Mouse (Mus musculus) liver, embryonic 16.5 days (tissue): Measurements from ENCODE around the gene Dst. TPM values are rescaled to one million over a fixed set of nuclear protein-coding genes. Genes with fewer than 3 reads are reported as not detected.

Experiments used
- ATAC-seq: fragments of 200-750 bp; cut with Nextera tagmentation; 2 replicates; pipeline ENCODE4 v1.8.0; 2017; ENCODE audit warnings: low read depth, mild to moderate bottlenecking, moderate number of reproducible peaks, moderate library complexity
- H3K27ac ChIP-seq: fragments of 300-500 bp; sonication (generic); 2 replicates; pipeline ENCODE4 v1.5.1; 2014; ENCODE audit warnings: mild to moderate bottlenecking, low read length
- H3K27me3 ChIP-seq: fragments of 300-500 bp; sonication (generic); 2 replicates; pipeline ENCODE4 v1.6.1; 2014; ENCODE audit warnings: low read depth, low read length, mixed read lengths; ENCODE audit not compliant: control insufficient read depth, insufficient read depth
- H3K36me3 ChIP-seq: fragments of 300-500 bp; sonication (generic); 2 replicates; pipeline ENCODE4 v1.6.1; 2014; ENCODE audit warnings: mild to moderate bottlenecking; ENCODE audit not compliant: control insufficient read depth, insufficient read depth
- H3K4me1 ChIP-seq: fragments of 300-500 bp; sonication (generic); 2 replicates; pipeline ENCODE4 v1.6.1; 2014; ENCODE audit warnings: low read depth, low read length, mixed read lengths; ENCODE audit not compliant: control insufficient read depth
- H3K4me2 ChIP-seq: fragments of 300-500 bp; sonication (generic); 2 replicates; pipeline ENCODE4 v1.6.1; 2014; ENCODE audit warnings: low read depth, low read length, mixed read lengths
- H3K4me3 ChIP-seq: fragments of 300-500 bp; sonication (generic); 2 replicates; pipeline ENCODE4 v1.5.1; 2014; ENCODE audit warnings: low read depth, mild to moderate bottlenecking, low read length
- H3K9ac ChIP-seq: fragments of 300-500 bp; sonication (generic); 2 replicates; pipeline ENCODE4 v1.6.1; 2014; ENCODE audit warnings: low read depth, low read length
- H3K9me3 ChIP-seq: fragments of 300-500 bp; sonication (generic); replicated peaks from 2 replicates; pipeline ENCODE4 v1.6.1; 2016; ENCODE audit warnings: low read length; ENCODE audit not compliant: control insufficient read depth
- WGBS: fragments of 180-500 bp; shearing (Covaris S2); extraction: QIAGEN DNeasy Blood & Tissue Kit; methylation state at CpG from one replicate; pipeline ENCODE4 v1.1.7; 2014; ENCODE audit not compliant: insufficient replicate concordance; 5-methylcytosine and 5-hydroxymethylcytosine counted together
- polyA plus RNA-seq: library from polyadenylated mRNA; unstranded; fragments of >200 nt; fragmentation: Nextera tagmentation; extraction: Ambion mirVana; gene quantifications from 2 replicates; pipeline ENCODE4 v1.2.1, GENCODE M21; 2015

Gene Dst
- polyA plus RNA-seq, 1 experiment from 2014 or later = 8.0 TPM

DNA sequence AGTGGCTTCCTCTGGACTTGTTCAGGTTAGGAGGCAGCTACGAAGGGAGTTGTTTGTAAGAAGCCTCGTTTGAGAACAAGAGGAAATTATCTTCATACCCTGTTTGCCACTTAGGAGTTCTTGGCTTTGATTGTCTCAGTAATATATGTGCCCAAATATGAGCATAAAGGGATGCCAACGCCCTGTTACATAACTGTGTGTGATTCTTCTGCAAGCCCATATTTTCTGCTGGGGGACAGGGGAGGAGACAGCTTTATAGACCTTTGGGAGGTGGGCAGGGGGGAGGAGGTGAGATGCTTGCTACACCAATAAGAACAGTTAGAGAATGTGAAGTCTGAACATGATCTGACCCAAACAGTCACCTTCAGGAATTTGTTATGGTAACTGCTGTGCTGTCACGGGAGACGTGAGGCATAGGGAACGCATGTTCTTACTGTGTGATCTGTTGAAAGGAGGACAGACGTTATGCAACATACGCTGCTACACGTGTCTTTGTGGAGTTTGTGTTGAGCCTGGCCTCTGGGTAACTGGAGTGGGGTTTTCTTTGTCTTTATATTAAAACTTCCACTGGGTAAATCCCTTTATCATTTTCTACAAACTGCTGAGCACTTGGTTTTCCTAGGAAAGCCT lies 235.0 kb downstream of the Dst start:
- 56% methylated on average over 9 of the region's 9 CpGs for WGBS
- no peaks in the 10 kb centered on the region for H3K9me3 ChIP-seq
- no peak overlapping the region for H3K27ac ChIP-seq
- H3K9ac ChIP-seq = no peak overlapping the region
- no peak overlapping the region for H3K4me3 ChIP-seq
- no peaks in the 10 kb centered on the region for H3K36me3 ChIP-seq
- H3K27me3 ChIP-seq = no peaks in the 10 kb centered on the region
- H3K4me1 ChIP-seq = no peaks in the 10 kb centered on the region
- ATAC-seq = peak; percentile 32; the same call in 1 of the 2 replicates
- no peak overlapping the region for H3K4me2 ChIP-seq

DNA sequence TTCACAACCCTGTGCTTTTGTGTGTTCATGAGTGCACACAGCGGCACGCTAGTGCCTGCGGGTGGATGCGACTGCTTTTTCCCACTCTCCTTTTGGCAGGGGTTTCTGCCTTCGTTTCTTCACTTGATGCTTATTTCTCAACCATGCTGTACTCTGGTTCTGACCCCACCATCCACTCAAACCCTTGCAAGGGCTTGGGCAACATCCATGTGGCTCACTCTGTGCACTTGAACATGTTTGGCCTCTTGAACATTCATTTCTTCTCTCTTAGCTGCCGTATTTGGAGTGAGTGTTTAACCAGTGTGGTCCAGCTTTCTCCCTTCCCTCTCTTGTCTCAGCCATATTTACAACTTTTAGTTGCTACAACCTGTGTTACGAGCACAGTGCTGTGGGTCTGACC lies 236.8 kb downstream of the Dst start:
- Histone ChIP-seq H3K4me1 (no peaks in the 10 kb centered on the region), H3K27ac (no peak overlapping the region), H3K4me3 (no peak overlapping the region), H3K9ac (no peak overlapping the region), H3K4me2 (no peak overlapping the region), H3K27me3 (no peaks in the 10 kb centered on the region), H3K9me3 (no peaks in the 10 kb centered on the region), H3K36me3 (no peaks in the 10 kb centered on the region)
- WGBS = 63% methylated on average over 7 of the region's 7 CpGs
- no peak for ATAC-seq

DNA sequence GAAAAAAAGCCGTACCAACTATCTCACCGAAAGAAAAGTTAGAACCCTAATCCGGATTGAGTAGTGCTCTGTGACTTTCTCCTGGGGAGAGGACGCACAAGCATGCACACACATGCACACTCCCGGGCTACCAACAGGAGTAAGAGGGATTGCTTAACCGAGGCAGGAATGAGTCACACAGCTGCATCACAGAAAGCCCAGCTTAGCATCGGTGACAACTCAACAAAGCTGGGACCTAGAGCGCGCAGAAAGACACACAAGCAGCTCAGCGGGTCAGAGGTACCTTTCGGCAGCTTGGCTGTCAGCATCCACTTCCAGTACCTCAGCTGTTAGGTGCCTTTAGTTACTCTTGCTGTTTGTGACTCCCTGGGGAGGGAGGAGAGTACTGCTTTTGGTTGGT lies 240.0 kb downstream of the Dst start:
- WGBS = 76% methylated on average over 11 of the region's 11 CpGs
- H3K27me3 ChIP-seq = no peaks in the 10 kb centered on the region
- ATAC-seq = no peak

DNA sequence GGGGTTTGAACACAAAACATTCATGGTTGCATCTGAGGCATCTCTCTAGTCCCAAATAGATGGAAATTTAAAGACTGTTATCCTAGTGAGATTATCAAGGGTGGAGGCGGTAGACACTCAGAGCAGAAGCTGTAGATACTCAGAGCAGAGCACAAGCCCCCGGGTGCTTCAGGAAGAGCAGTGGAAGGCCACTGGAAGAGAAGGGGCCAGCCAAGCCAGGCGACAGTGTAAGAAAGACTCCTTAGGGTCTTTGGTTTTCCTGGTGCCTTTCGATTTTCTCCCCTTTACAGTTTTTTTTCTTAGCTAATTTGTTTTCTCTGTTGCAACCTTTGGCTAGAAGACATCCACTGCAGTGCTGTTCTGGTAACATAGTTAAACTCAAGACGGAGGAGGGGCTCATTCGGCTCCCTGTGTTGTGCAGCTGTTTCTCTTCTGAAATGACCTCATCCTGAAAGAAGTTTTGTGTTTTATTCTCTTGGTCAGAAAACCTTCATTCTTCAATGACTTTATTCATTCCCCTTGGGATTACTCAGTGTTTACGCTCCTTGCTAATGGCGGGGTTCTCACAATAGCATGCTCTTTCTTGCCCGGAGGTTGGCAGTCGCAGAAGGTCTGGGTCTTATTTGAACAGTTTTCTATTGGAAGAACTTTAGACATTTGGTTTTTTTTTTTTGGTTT lies 242.5 kb downstream of the Dst start:
- H3K27ac ChIP-seq = no peak overlapping the region
- H3K27me3 ChIP-seq = no peaks in the 10 kb centered on the region
- no peaks in the 10 kb centered on the region for H3K4me1 ChIP-seq
- no peaks in the 10 kb centered on the region for H3K36me3 ChIP-seq
- H3K9me3 ChIP-seq = no peaks in the 10 kb centered on the region
- no peak overlapping the region for H3K4me2 ChIP-seq
- no peak for ATAC-seq
- H3K9ac ChIP-seq = no peak overlapping the region
- WGBS = 67% methylated on average over 10 of the region's 10 CpGs
- no peak overlapping the region for H3K4me3 ChIP-seq

More for the DNA sequence above, 240.0 kb downstream of the Dst start:
- Histone ChIP-seq H3K36me3 (no peaks in the 10 kb centered on the region), H3K27ac (no peak overlapping the region), H3K9ac (no peak overlapping the region), H3K4me3 (no peak overlapping the region), H3K4me2 (no peak overlapping the region), H3K9me3 (no peaks in the 10 kb centered on the region), H3K4me1 (no peaks in the 10 kb centered on the region)

DNA sequence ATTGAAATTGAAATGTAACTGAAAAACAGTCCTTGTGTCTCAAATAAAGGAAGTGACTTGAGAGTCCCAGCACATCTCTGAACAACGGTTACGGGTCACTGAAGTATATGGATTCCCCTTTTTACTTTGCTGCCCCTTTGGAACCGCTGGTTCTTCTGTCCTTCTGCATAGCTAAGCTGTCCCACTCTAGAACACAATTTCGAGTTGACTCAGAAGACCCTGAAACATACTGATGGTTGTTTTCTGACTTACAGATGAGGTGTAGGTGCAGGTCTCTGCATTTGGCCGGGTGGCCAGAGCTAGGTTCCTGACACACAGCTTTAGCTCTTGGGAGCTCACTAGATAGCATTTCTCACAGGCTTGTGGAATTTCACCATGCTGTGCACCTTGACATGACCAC lies 244.7 kb downstream of the Dst start:
- WGBS = 61% methylated on average over 5 of the region's 5 CpGs
- Histone ChIP-seq H3K4me2 (no peak overlapping the region), H3K9ac (no peak overlapping the region), H3K4me1 (no peaks in the 10 kb centered on the region), H3K4me3 (no peak overlapping the region), H3K9me3 (no peaks in the 10 kb centered on the region), H3K36me3 (no peaks in the 10 kb centered on the region), H3K27me3 (no peaks in the 10 kb centered on the region), H3K27ac (no peak overlapping the region)
- ATAC-seq = no peak

DNA sequence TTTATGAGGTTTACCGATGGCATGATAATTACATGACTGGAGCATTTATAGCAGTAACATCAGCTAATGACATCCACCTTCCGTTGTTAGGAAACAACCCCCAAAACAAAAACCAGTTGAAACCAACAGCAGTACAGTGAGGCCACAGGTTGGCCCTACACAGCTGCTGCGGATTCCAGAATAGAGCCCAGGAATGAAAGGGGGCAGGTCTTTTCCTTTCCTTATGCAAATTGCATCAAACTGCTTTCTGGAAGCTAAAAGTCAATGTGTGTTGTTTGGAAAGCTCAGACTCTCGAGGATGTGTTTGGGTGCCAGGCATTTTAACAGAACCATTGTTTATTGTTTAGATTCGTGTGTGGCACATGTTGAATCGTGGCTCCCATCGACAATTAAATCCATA lies 248.0 kb downstream of the Dst start:
- Histone ChIP-seq H3K27me3 (no peaks in the 10 kb centered on the region), H3K27ac (no peak overlapping the region), H3K9me3 (no peaks in the 10 kb centered on the region), H3K9ac (no peak overlapping the region), H3K36me3 (no peaks in the 10 kb centered on the region), H3K4me2 (no peak overlapping the region), H3K4me1 (no peaks in the 10 kb centered on the region), H3K4me3 (no peak overlapping the region)
- ATAC-seq = no peak
- whole genome bisulfite sequencing = 54% methylated on average over 7 of the region's 7 CpGs

DNA sequence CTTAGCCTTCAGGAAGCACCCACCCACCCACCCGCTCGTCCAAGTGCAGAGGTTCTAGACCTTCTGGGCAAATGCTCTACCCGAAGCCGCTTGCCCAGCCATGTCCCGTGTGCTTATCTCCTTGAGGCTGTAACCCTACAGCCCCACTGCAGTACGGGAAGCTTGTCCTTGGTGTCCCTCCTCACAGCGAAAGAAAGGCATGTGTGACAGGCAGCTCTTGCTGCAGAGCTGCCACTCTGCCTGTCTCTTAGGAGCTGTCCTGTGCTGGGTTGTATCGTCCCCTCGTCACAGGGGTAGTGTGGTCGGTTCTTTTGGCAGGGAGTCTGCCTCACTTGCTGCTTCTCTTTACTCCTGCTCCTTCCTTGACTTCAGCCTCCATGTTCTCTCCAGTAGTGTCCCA lies 249.7 kb downstream of the Dst start:
- H3K27me3 ChIP-seq = no peaks in the 10 kb centered on the region
- H3K27ac ChIP-seq = no peak overlapping the region
- WGBS = 54% methylated on average over 10 of the region's 10 CpGs
- H3K9ac ChIP-seq = no peak overlapping the region
- no peaks in the 10 kb centered on the region for H3K9me3 ChIP-seq
- H3K4me3 ChIP-seq = no peak overlapping the region
- no peak overlapping the region for H3K4me2 ChIP-seq
- no peaks in the 10 kb centered on the region for H3K4me1 ChIP-seq
- no peaks in the 10 kb centered on the region for H3K36me3 ChIP-seq
- no peak for ATAC-seq

DNA sequence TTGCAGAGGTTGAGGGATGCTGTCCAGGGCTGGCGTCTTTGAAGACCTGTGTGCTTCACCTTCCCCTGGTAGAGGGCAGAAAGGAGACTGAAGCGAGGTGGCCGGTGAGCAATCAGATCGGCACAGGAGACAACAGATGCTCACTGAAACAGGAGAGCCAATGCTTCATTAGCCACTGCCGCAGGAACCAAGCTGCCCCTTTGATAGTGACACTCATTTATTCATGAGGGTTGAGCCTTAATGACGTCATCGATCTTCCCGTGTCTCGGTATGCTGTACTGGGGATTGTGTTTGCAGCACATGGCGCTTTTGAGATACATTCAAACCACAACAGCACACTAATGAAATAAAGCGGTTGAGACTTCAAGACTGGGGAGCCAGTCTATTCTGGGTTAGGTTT lies 250.8 kb downstream of the Dst start:
- H3K4me1 ChIP-seq = no peaks in the 10 kb centered on the region
- no peak overlapping the region for H3K27ac ChIP-seq
- H3K9ac ChIP-seq = no peak overlapping the region
- no peak for ATAC-seq
- H3K27me3 ChIP-seq = no peaks in the 10 kb centered on the region
- WGBS = 71% methylated on average over 11 of the region's 11 CpGs
- H3K4me3 ChIP-seq = no peak overlapping the region
- H3K4me2 ChIP-seq = no peak overlapping the region
- H3K9me3 ChIP-seq = no peaks in the 10 kb centered on the region
- H3K36me3 ChIP-seq = no peaks in the 10 kb centered on the region

DNA sequence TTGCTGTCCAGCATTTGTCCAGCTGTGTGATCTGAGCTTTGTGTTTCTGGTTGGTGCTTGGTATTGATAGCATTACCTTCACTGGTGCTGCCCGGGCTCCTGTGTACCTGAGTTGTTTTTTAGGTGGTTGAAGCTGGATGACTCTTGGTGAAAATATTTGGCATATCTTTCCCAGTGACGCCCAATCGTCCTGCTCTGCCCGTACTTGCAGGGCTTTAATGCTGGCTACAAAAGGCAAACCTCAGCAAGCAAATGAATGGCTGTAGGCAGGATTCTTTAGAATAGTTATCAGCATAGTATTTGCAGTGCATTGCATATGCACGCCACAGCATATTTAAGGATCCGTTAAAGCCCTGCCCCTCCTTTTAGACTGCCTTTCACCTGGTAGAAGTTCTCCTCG lies 251.9 kb downstream of the Dst start:
- WGBS = 62% methylated on average over 7 of the region's 7 CpGs
- no peak overlapping the region for H3K4me3 ChIP-seq

More for the DNA sequence above, 251.9 kb downstream of the Dst start:
- Histone ChIP-seq H3K27me3 (no peaks in the 10 kb centered on the region), H3K36me3 (no peaks in the 10 kb centered on the region), H3K27ac (no peak overlapping the region), H3K9ac (no peak overlapping the region), H3K4me1 (no peaks in the 10 kb centered on the region), H3K4me2 (no peak overlapping the region), H3K9me3 (no peaks in the 10 kb centered on the region)
- ATAC-seq = no peak
